Mouse (Mus musculus) right cerebral cortex, postnatal 10 days (tissue): ENCODE measurements around the gene Supv3l1.
"Not testable (repeated sequence)": the region's sequence is repeated elsewhere in the genome, so short reads cannot be mapped to it uniquely, and the experiment has no call there.

ENCODE experiments used
- DNase-seq, 2 experiments: peaks; one replicate each; pipeline ENCODE4 v3.0.0; 2021; ENCODE audit warnings: low spot score in 2 of 2

Supv3l1 gene

GRCm38 (mm10) chr10:62449364-62450279 lies at the start of gene Supv3l1, which contains the start of gene 4930507D05Rik:
TSS of gene Supv3l1 (minus strand) at chr10:62449738.
TSS of gene 4930507D05Rik (plus strand) at chr10:62449489.
- peak; percentile 92 to 93 for DNase-seq

GRCm38 (mm10) chr10:62491681-62492080 lies 42.1 kb upstream of the Supv3l1 start:
- DNase-seq, result not testable (repeated sequence)

GRCm38 (mm10) chr10:62488266-62488665 lies 38.7 kb upstream of the Supv3l1 start:
- peak; percentile 51 to 53 for DNase-seq

GRCm38 (mm10) chr10:62486618-62487415 lies 37.3 kb upstream of the Supv3l1 start, which contains the start of gene Vps26a:
TSS of gene Vps26a (minus strand) at chr10:62486805.
- peak; percentile 99 for DNase-seq

GRCm38 (mm10) chr10:62485878-62486582 lies 36.5 kb upstream of the Supv3l1 start:
- peak in 1 of 2 experiments; percentile 42 for DNase-seq

GRCm38 (mm10) chr10:62481108-62481852 lies 31.7 kb upstream of the Supv3l1 start:
- DNase-seq, result no peak

GRCm38 (mm10) chr10:62476980-62477379 lies 27.4 kb upstream of the Supv3l1 start:
- DNase-seq, result no peak

GRCm38 (mm10) chr10:62474944-62475343 lies 25.4 kb upstream of the Supv3l1 start:
- DNase-seq, result no peak

GRCm38 (mm10) chr10:62471105-62471504 lies 21.6 kb upstream of the Supv3l1 start:
- no peak for DNase-seq

GRCm38 (mm10) chr10:62469736-62470135 lies 20.2 kb upstream of the Supv3l1 start:
- DNase-seq, result no peak

- DNase-seq, result no peak
These were observed 11.8 kb upstream of the Supv3l1 start for GRCm38 (mm10) chr10:62461321-62461720.

- DNase-seq, result not testable (repeated sequence)
These were observed 2.5 kb upstream of the Supv3l1 start for GRCm38 (mm10) chr10:62452001-62452400.

GRCm38 (mm10) chr10:62450280-62450640 lies 722 bp upstream of the Supv3l1 start:
- DNase-seq, result no peak

GRCm38 (mm10) chr10:62430427-62430826 lies 19.1 kb downstream of the Supv3l1 start:
- DNase-seq, result no peak

GRCm38 (mm10) chr10:62425081-62425871 lies 24.3 kb downstream of the Supv3l1 start:
- no peak for DNase-seq

- DNase-seq, result no peak
These were observed 27.3 kb downstream of the Supv3l1 start, which contains the start of gene Hkdc1 for GRCm38 (mm10) chr10:62422255-62422654. TSS of gene Hkdc1 (minus strand) at chr10:62422491.

- DNase-seq, result no peak
These were observed 28.4 kb downstream of the Supv3l1 start for GRCm38 (mm10) chr10:62421127-62421526.

- no peak for DNase-seq
These were observed 29.1 kb downstream of the Supv3l1 start for GRCm38 (mm10) chr10:62420399-62420798.

- DNase-seq, result no peak
These were observed 30.1 kb downstream of the Supv3l1 start for GRCm38 (mm10) chr10:62419422-62419821.

GRCm38 (mm10) chr10:62418831-62419356 lies 30.6 kb downstream of the Supv3l1 start:
- DNase-seq, result no peak
